Mouse (Mus musculus) heart, embryonic 13.5 days (tissue): ENCODE measurements at regions not wholly inside any gene's neighbourhood (a gene's known extent, or its start where the extent isn't known, plus 50 kb on each side); places are given as distances from the start of the nearest gene placed in this dataset.

Experiments
- ATAC-seq: fragments of 200-750 bp; cut with Nextera tagmentation; 2 replicates; pipeline ENCODE4 v1.8.0; 2017; ENCODE audit warnings: moderate TSS enrichment; ENCODE audit not compliant: insufficient number of reproducible peaks, low FRiP score, low TSS enrichment; ENCODE audit errors: extremely low read depth
- H3K27ac ChIP-seq: fragments of 300-500 bp; sonication (generic); replicated peaks from 2 replicates; pipeline ENCODE4 v1.5.1; 2015; ENCODE audit warnings: moderate library complexity, mild to moderate bottlenecking, inconsistent platforms
- H3K27me3 ChIP-seq: fragments of 300-500 bp; sonication (generic); replicated peaks from 2 replicates; pipeline ENCODE4 v1.6.1; 2015; ENCODE audit warnings: mild to moderate bottlenecking, inconsistent platforms
- H3K36me3 ChIP-seq: fragments of 300-500 bp; sonication (generic); 2 replicates; pipeline ENCODE4 v1.6.1; 2015; ENCODE audit warnings: mild to moderate bottlenecking, inconsistent platforms
- H3K4me1 ChIP-seq: fragments of 300-500 bp; sonication (generic); 2 replicates; pipeline ENCODE4 v1.6.1; 2015; ENCODE audit warnings: inconsistent platforms
- H3K4me2 ChIP-seq: fragments of 300-500 bp; sonication (generic); 2 replicates; pipeline ENCODE4 v1.6.1; 2015; ENCODE audit warnings: inconsistent platforms, mild to moderate bottlenecking, moderate library complexity
- H3K4me3 ChIP-seq: fragments of 300-500 bp; sonication (generic); 2 replicates; pipeline ENCODE4 v1.5.1; 2015; ENCODE audit warnings: moderate library complexity, mild to moderate bottlenecking, inconsistent platforms
- H3K9ac ChIP-seq: fragments of 300-500 bp; sonication (generic); 2 replicates; pipeline ENCODE4 v1.6.1; 2015; ENCODE audit warnings: inconsistent platforms, mild to moderate bottlenecking, moderate library complexity
- H3K9me3 ChIP-seq: fragments of 300-500 bp; sonication (generic); 2 replicates; pipeline ENCODE4 v1.6.1; 2016; ENCODE audit warnings: inconsistent platforms
- WGBS: fragments of 180-500 bp; shearing (Covaris S2); methylation state at CpG from one replicate; pipeline ENCODE4 v1.1.7; 2015; ENCODE audit warnings: mixed read lengths; 5-methylcytosine and 5-hydroxymethylcytosine counted together

GRCm38 (mm10) chr6:100424788-100425403, 137.6 kb upstream of the Rybp start:
- Histone ChIP-seq H3K27ac (no peak overlapping the region), H3K4me3 (no peak overlapping the region), H3K9ac (no peak overlapping the region), H3K9me3 (no peaks in the 10 kb centered on the region), H3K27me3 (peaks cover 31% of the 10 kb centered on the region), H3K36me3 (no peaks in the 10 kb centered on the region), H3K4me2 (no peak overlapping the region), H3K4me1 (peaks cover 6% of the 10 kb centered on the region; the same call in 1 of the 2 replicates)
- no peak for ATAC-seq
- WGBS: 58% methylated on average over 12 of the region's 12 CpGs

DNA sequence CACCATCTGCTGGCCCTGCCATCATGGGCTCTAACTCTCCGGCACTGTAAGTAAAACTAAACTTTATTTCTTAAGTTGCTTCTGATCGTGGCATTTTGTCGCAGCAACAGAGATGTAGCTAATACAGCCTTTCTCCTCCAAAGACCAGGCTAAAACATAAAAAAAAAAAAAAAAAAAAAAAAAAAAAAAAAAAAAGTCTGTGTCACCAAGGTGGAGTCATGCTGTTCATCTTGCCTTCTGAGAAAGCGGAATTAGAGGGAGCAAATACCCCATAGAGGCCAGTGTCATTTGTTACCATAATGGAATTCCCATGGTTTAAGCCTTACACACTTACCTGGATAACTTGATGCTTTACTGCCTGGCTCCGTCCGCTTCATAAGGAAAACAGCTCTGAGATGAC, 136.9 kb upstream of the Rybp start:
- Histone ChIP-seq H3K4me3 (no peak overlapping the region), H3K36me3 (no peaks in the 10 kb centered on the region), H3K4me1 (peaks cover 6% of the 10 kb centered on the region; the same call in 1 of the 2 replicates), H3K27me3 (peaks cover 26% of the 10 kb centered on the region), H3K27ac (no peak overlapping the region), H3K4me2 (no peak overlapping the region), H3K9ac (no peak overlapping the region), H3K9me3 (no peaks in the 10 kb centered on the region)
- no peak for ATAC-seq
- whole genome bisulfite sequencing: 84% methylated on average over 6 of the region's 6 CpGs

- peaks cover 6% of the 10 kb centered on the region; the same call in 1 of the 2 replicates for H3K4me1 ChIP-seq
- peaks cover 25% of the 10 kb centered on the region for H3K27me3 ChIP-seq
- ATAC-seq: no peak
- no peaks in the 10 kb centered on the region for H3K9me3 ChIP-seq
- no peak overlapping the region for H3K4me2 ChIP-seq
- 88% methylated on average over 12 of the region's 12 CpGs for WGBS
- H3K36me3 ChIP-seq: no peaks in the 10 kb centered on the region
- H3K4me3 ChIP-seq: no peak overlapping the region
- no peak overlapping the region for H3K9ac ChIP-seq
- no peak overlapping the region for H3K27ac ChIP-seq
Measured at GRCm38 (mm10) chr6:100423636-100424035, 136.4 kb upstream of the Rybp start.

- WGBS: 70% methylated on average over 6 of the region's 6 CpGs
- peaks cover 25% of the 10 kb centered on the region for H3K27me3 ChIP-seq
Measured at GRCm38 (mm10) chr6:100422603-100423002, 135.3 kb upstream of the Rybp start.

GRCm38 (mm10) chr6:100421706-100422578, 134.7 kb upstream of the Rybp start:
- no peaks in the 10 kb centered on the region for H3K9me3 ChIP-seq
- no peak overlapping the region for H3K4me3 ChIP-seq
- no peaks in the 10 kb centered on the region for H3K36me3 ChIP-seq
- 33% methylated on average over 24 of the region's 24 CpGs for WGBS
- peaks cover 6% of the 10 kb centered on the region; the same call in 1 of the 2 replicates for H3K4me1 ChIP-seq
- no peak overlapping the region for H3K9ac ChIP-seq
- H3K4me2 ChIP-seq: no peak overlapping the region
- no peak overlapping the region for H3K27ac ChIP-seq
- no peak for ATAC-seq
- H3K27me3 ChIP-seq: peaks cover 25% of the 10 kb centered on the region

More at GRCm38 (mm10) chr6:100422603-100423002, 135.3 kb upstream of the Rybp start:
- ATAC-seq: no peak
- Histone ChIP-seq H3K9me3 (no peaks in the 10 kb centered on the region), H3K4me1 (peaks cover 6% of the 10 kb centered on the region; the same call in 1 of the 2 replicates), H3K4me3 (no peak overlapping the region), H3K4me2 (no peak overlapping the region), H3K36me3 (no peaks in the 10 kb centered on the region), H3K27ac (no peak overlapping the region), H3K9ac (no peak overlapping the region)

DNA sequence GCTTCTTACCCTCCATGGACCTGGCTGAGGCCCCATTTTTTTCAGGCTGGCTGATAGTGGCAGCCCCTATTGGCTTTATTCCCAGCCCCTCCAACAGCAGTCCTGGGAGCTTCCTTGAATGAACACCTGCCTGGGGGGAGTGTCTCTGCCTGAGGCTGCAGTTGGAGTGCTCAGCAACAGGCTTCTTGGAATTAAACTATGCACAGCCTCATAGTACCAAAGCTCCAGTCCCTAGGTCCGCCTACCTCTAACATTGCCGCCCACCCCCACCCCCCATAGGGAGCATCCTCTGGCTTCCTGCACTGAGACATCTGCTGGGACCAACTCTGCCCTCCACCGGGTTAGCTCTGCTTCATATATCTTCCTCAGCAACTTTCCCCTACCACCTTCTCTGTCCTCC, 133.3 kb upstream of the Rybp start:
- Histone ChIP-seq H3K9ac (no peak overlapping the region), H3K36me3 (no peaks in the 10 kb centered on the region), H3K4me2 (no peak overlapping the region), H3K9me3 (no peaks in the 10 kb centered on the region), H3K4me1 (peaks cover 12% of the 10 kb centered on the region), H3K27ac (no peak overlapping the region), H3K4me3 (no peak overlapping the region), H3K27me3 (peaks cover 25% of the 10 kb centered on the region)
- no peak for ATAC-seq
- 43% methylated on average over 3 of the region's 3 CpGs for WGBS

DNA sequence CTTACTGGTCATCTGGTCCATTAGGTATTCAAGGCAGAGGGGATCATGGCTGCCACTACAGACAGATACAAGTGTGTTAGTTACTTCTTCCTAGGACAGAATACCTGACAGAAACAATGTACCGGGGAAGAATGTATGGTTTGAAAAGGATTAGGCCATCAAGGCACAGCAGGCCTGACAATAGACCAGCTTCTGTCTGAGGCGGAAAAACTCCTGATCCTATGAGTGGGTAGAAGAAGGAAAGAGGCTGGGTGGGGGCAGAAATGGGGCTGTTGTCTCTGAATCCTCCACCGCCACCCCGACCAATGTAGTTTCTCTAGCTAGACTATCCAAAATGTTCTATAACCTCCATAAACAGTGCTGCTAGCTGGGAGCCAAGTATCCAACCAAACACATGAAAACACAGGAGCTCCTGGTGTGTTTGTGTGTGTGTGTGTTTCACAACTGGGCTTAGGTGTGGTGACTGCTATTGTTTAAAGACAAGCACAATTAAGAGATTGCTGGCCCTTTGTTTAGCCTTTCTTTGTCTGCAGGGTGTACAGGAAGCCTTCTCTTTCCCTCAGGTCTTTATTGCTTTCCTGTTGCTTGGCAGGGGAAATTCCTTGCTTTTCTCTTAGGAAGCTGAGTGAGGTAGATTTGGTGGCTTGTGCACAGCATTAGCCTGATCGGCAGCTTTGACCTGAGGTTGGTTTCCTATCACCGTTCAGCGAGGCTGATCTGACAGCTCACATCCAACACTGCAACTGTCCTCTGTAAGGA, 132.7 kb upstream of the Rybp start:
- no peak overlapping the region for H3K27ac ChIP-seq
- ATAC-seq: no peak
- no peaks in the 10 kb centered on the region for H3K9me3 ChIP-seq
- H3K4me1 ChIP-seq: peaks cover 18% of the 10 kb centered on the region
- H3K9ac ChIP-seq: no peak overlapping the region
- H3K36me3 ChIP-seq: no peaks in the 10 kb centered on the region
- no peak overlapping the region for H3K4me3 ChIP-seq
- no peak overlapping the region for H3K4me2 ChIP-seq
- peaks cover 25% of the 10 kb centered on the region for H3K27me3 ChIP-seq
- 64% methylated on average over 7 of the region's 7 CpGs for WGBS

GRCm38 (mm10) chr6:100416046-100416445, 128.8 kb upstream of the Rybp start:
- no peak overlapping the region for H3K4me2 ChIP-seq
- no peaks in the 10 kb centered on the region for H3K36me3 ChIP-seq
- H3K4me1 ChIP-seq: peaks cover 20% of the 10 kb centered on the region
- peaks cover 5% of the 10 kb centered on the region; the same call in 1 of the 2 replicates for H3K27me3 ChIP-seq
- no peak overlapping the region for H3K4me3 ChIP-seq
- no peak overlapping the region for H3K9ac ChIP-seq
- H3K9me3 ChIP-seq: no peaks in the 10 kb centered on the region
- no peak for ATAC-seq
- H3K27ac ChIP-seq: no peak overlapping the region
- WGBS: 64% methylated on average over 8 of the region's 8 CpGs

DNA sequence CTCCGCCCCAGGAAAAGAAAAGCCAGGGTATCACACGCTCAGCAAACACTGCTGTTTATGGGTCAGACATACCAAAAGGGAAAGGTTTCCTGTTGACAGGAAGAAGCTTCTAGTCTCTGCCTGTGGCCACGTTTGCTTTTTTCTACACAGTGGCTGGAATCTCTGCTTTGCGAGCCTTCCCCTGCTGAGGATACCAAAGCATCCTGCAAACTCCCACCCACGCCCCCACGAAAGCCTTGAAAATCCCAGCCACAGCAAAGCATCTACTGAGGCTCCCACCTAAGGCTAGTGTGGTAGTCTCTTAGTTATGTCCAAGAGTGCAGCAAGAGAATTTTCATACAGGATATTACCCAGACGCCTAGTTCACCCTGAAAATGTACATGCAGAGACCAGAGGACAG, 128.2 kb upstream of the Rybp start:
- H3K9me3 ChIP-seq: no peaks in the 10 kb centered on the region
- no peak for ATAC-seq
- H3K27ac ChIP-seq: no peak overlapping the region
- peaks cover 19% of the 10 kb centered on the region for H3K4me1 ChIP-seq
- WGBS: 36% methylated on average over 7 of the region's 7 CpGs
- H3K36me3 ChIP-seq: no peaks in the 10 kb centered on the region
- H3K27me3 ChIP-seq: peaks cover under 1% of the 10 kb centered on the region; the same call in 1 of the 2 replicates
- H3K9ac ChIP-seq: 0 out of 2 replicates have a peak overlapping the region, but pooled peaks have one; percentile 14
- no peak overlapping the region for H3K4me3 ChIP-seq
- H3K4me2 ChIP-seq: no peak overlapping the region

GRCm38 (mm10) chr6:100414836-100415235, 127.6 kb upstream of the Rybp start:
- H3K4me1 ChIP-seq: peaks cover 14% of the 10 kb centered on the region
- H3K36me3 ChIP-seq: no peaks in the 10 kb centered on the region
- no peaks in the 10 kb centered on the region for H3K9me3 ChIP-seq
- no peak for ATAC-seq
- H3K4me2 ChIP-seq: no peak overlapping the region
- no peak overlapping the region for H3K9ac ChIP-seq
- H3K27me3 ChIP-seq: no peaks in the 10 kb centered on the region; the same call in 1 of the 2 replicates
- 55% methylated on average over 4 of the region's 4 CpGs for whole genome bisulfite sequencing
- no peak overlapping the region for H3K4me3 ChIP-seq
- H3K27ac ChIP-seq: no peak overlapping the region

- Histone ChIP-seq H3K9ac (no peak overlapping the region), H3K4me1 (peaks cover 14% of the 10 kb centered on the region), H3K36me3 (no peaks in the 10 kb centered on the region), H3K27ac (no peak overlapping the region), H3K4me3 (no peak overlapping the region), H3K9me3 (no peaks in the 10 kb centered on the region), H3K4me2 (no peak overlapping the region), H3K27me3 (peaks cover 3% of the 10 kb centered on the region; the same call in 1 of the 2 replicates)
- 30% methylated on average over 5 of the region's 5 CpGs for WGBS
- ATAC-seq: no peak
Measured at GRCm38 (mm10) chr6:100412486-100412885, 125.2 kb upstream of the Rybp start.
